Mouse (Mus musculus): ENCODE measurements around the gene Gpr146. TPM values are rescaled to one million over a fixed set of nuclear protein-coding genes. Genes with fewer than 3 reads are reported as not detected.

Gene Gpr146
- polyA plus RNA-seq, 1 experiment from 2014 or later = 7.8 TPM

DNA sequence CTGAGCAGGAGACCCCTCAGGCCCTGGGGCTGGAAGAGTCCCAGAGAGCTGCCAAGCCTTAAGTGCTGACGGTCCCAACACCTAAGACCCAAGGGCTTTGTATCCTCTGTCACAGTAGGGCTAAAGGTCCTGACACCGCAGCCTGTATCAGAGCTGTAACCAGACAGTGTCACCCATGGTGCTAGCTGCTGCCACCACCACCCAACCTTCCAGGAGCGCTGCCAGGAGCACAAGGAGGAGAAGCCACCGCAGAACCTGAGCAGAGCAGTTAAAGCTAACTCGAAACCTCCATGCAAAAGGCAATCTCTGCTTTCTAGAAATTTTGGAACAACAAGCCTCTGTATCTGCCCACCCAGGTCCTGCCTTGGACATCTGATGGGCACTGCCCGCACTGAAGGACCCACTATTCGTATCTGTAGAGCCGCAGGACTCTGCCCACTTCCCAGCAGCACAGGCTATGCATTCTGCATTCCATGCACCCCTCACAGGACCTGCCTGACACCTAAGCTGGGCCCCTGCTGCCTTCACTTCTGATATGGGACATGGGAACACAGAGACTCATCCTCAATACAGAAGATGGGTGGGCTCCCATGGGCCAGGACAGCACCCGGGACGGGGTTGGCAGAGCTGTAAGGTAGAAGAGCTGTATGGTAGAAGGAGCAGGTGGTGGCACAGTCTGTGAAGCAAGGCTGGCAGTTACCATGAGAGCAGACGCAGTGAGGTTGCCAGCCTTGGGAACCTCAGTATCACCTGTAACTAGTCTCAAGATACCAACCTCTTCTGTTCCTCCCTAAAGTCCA lies 63.6 kb downstream of the Gpr146 start:
- DNase-seq (ENCODE audit: low spot score) (no peak), ATAC-seq (replicated peaks; ENCODE audit: low FRiP score, low read depth) (no peak)

GRCm38 (mm10) chr5:139441726-139442018 lies 64.2 kb downstream of the Gpr146 start:
- 93% methylated on average over 2 of the region's 2 CpGs for WGBS
- Histone ChIP-seq H3K27me3 (ENCODE audit: insufficient read depth, low read length) (no peaks in the 10 kb centered on the region), H3K4me2 (ENCODE audit: low read length) (no peak overlapping the region), H3K4me3 (replicated peaks; ENCODE audit: low read depth, low read length) (no peak overlapping the region), H3K9me3 (replicated peaks; ENCODE audit: low read length) (no peaks in the 10 kb centered on the region), H3K27ac (no peak overlapping the region), H3K9ac (ENCODE audit: low read depth, low read length) (no peak overlapping the region), H3K36me3 (ENCODE audit: insufficient read depth, low read length) (no peaks in the 10 kb centered on the region), H3K4me1 (replicated peaks; ENCODE audit: insufficient read depth, low read length) (no peaks in the 10 kb centered on the region)
- DNase-seq (ENCODE audit: low spot score) (no peak), ATAC-seq (replicated peaks; ENCODE audit: low FRiP score, low read depth) (no peak)
- no peak for TF ChIP-seq CTCF (IDR thresholded peaks at IDR 0.05; ENCODE audit: low read depth)

More for the DNA sequence above, 63.6 kb downstream of the Gpr146 start:
- TF ChIP-seq CTCF (IDR thresholded peaks at IDR 0.05; ENCODE audit: low read depth) = no peak
- H3K27ac ChIP-seq = no peak overlapping the region
- H3K9ac ChIP-seq (ENCODE audit: low read depth, low read length) = no peak overlapping the region
- 93% methylated on average over 11 of the region's 11 CpGs for WGBS
- H3K36me3 ChIP-seq (ENCODE audit: insufficient read depth, low read length) = no peaks in the 10 kb centered on the region
- H3K4me1 ChIP-seq (replicated peaks; ENCODE audit: insufficient read depth, low read length) = no peaks in the 10 kb centered on the region
- no peaks in the 10 kb centered on the region for H3K27me3 ChIP-seq (ENCODE audit: insufficient read depth, low read length)
- H3K4me2 ChIP-seq (ENCODE audit: low read length) = no peak overlapping the region
- H3K4me3 ChIP-seq (replicated peaks; ENCODE audit: low read depth, low read length) = no peak overlapping the region
- H3K9me3 ChIP-seq (replicated peaks; ENCODE audit: low read length) = no peaks in the 10 kb centered on the region

DNA sequence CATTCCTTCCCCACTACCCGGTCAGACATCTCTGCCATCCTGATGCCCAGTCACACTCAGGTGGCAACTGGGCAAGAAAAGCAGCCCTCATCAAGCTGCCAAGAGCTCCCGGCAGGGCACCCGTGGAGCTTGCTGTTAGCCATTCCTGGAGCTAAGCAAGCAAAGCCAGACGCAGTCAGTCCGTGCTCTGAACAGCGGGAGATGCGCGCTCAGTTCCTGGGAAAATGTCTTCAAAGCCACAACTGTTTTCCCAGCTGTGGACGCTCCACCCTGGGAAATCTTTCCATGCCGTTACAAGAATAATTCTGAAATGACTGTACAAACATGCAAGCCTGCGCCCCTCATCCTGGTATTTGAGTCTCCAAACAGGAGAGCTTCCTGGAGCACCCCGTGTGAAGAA lies 64.9 kb downstream of the Gpr146 start:
- 62% methylated on average over 12 of the region's 12 CpGs for WGBS
- Histone ChIP-seq H3K4me1 (replicated peaks; ENCODE audit: insufficient read depth, low read length) (no peaks in the 10 kb centered on the region), H3K36me3 (ENCODE audit: insufficient read depth, low read length) (no peaks in the 10 kb centered on the region), H3K27ac (no peak overlapping the region; the same call in 1 of the 2 replicates), H3K4me2 (ENCODE audit: low read length) (no peak overlapping the region), H3K9me3 (replicated peaks; ENCODE audit: low read length) (no peaks in the 10 kb centered on the region), H3K27me3 (ENCODE audit: insufficient read depth, low read length) (no peaks in the 10 kb centered on the region), H3K9ac (ENCODE audit: low read depth, low read length) (no peak overlapping the region), H3K4me3 (replicated peaks; ENCODE audit: low read depth, low read length) (no peak overlapping the region)
- ATAC-seq (replicated peaks; ENCODE audit: low FRiP score, low read depth) = no peak
- no peak for DNase-seq (ENCODE audit: low spot score)
- TF ChIP-seq CTCF (IDR thresholded peaks at IDR 0.05; ENCODE audit: low read depth) = no peak

DNA sequence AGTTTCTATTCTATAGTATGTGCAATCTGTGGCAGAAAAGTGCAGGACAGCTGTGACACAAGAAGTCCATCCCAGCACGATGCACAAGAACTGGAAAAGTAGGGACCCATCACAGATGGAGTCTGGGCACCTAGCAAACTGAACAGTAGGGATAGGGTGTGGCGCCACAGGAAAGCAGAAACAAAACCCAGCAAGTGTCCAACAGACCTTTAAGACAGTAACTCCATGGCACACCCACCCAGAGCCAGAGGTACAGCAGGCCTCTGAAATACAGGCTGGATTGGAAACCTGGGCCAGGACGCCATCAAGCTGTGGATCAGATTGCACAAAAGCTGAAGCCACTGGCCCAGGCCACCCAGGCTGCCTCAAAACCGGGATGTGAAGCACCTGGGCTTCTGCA lies 65.5 kb downstream of the Gpr146 start:
- Histone ChIP-seq H3K4me1 (replicated peaks; ENCODE audit: insufficient read depth, low read length) (no peaks in the 10 kb centered on the region), H3K9me3 (replicated peaks; ENCODE audit: low read length) (no peaks in the 10 kb centered on the region), H3K27ac (no peak overlapping the region), H3K4me2 (ENCODE audit: low read length) (no peak overlapping the region), H3K27me3 (ENCODE audit: insufficient read depth, low read length) (no peaks in the 10 kb centered on the region), H3K36me3 (ENCODE audit: insufficient read depth, low read length) (no peaks in the 10 kb centered on the region), H3K4me3 (replicated peaks; ENCODE audit: low read depth, low read length) (no peak overlapping the region), H3K9ac (ENCODE audit: low read depth, low read length) (no peak overlapping the region)
- ATAC-seq (replicated peaks; ENCODE audit: low FRiP score, low read depth) (no peak), DNase-seq (ENCODE audit: low spot score) (no peak)
- WGBS = 57% methylated on average over 4 of the region's 4 CpGs
- TF ChIP-seq CTCF (IDR thresholded peaks at IDR 0.05; ENCODE audit: low read depth) = no peak

GRCm38 (mm10) chr5:139445258-139445657 lies 67.8 kb downstream of the Gpr146 start:
- TF ChIP-seq CTCF (IDR thresholded peaks at IDR 0.05; ENCODE audit: low read depth) = peak; percentile 62; the same call in 1 of the 2 replicates

More at GRCm38 (mm10) chr5:139445258-139445657, 67.8 kb downstream of the Gpr146 start:
- H3K36me3 ChIP-seq (ENCODE audit: insufficient read depth, low read length) = no peaks in the 10 kb centered on the region
- DNase-seq (ENCODE audit: low spot score) = no peak
- peaks cover 8% of the 10 kb centered on the region; the same call in 1 of the 2 replicates for H3K4me1 ChIP-seq (replicated peaks; ENCODE audit: insufficient read depth, low read length)
- ATAC-seq (replicated peaks; ENCODE audit: low FRiP score, low read depth) = no peak
- H3K27ac ChIP-seq = no peak overlapping the region
- H3K4me2 ChIP-seq (ENCODE audit: low read length) = no peak overlapping the region
- H3K9me3 ChIP-seq (replicated peaks; ENCODE audit: low read length) = no peaks in the 10 kb centered on the region
- no peak overlapping the region for H3K4me3 ChIP-seq (replicated peaks; ENCODE audit: low read depth, low read length)
- H3K27me3 ChIP-seq (ENCODE audit: insufficient read depth, low read length) = no peaks in the 10 kb centered on the region
- no peak overlapping the region for H3K9ac ChIP-seq (ENCODE audit: low read depth, low read length)
- WGBS = 81% methylated on average over 8 of the region's 8 CpGs

MicroRNAs encoded within 50 kb of the gene (microRNA counts, 519-probe panel; counts per million panel counts)
- microRNA mmu-miR-339-3p = 330 counts per million, percentile 68 among the panel's probes with 10 or more counts
- 330 counts per million, percentile 68 among the panel's probes with 10 or more counts for microRNA mmu-miR-339-5p

Small RNA genes lying within 50 kb of the gene (microRNA-seq; reads per million reads assigned to microRNA genes)
- 408 reads per million, percentile 70 among the genes with 10 or more reads in this experiment for gene Mir339

Other genes with a start within 250 kb of the Gpr146 start
- gene Prkar1b, start 227.7 kb upstream of the Gpr146 start, polyA plus RNA-seq (2015; fragmentation: Nextera tagmentation; extraction: Ambion mirVana) = 19.3 and 21.8 TPM in 2 replicates
- gene Dnaaf5, start 227.5 kb upstream of the Gpr146 start, polyA plus RNA-seq (2015; fragmentation: Nextera tagmentation; extraction: Ambion mirVana) = 4.7 and 5.3 TPM in 2 replicates
- 35.0 and 38.6 TPM in 2 replicates for gene Sun1, start 177.1 kb upstream of the Gpr146 start, polyA plus RNA-seq (2015; fragmentation: Nextera tagmentation; extraction: Ambion mirVana)
- 149 and 152 TPM in 2 replicates for gene Get4, start 125.4 kb upstream of the Gpr146 start, polyA plus RNA-seq (2015; fragmentation: Nextera tagmentation; extraction: Ambion mirVana)
- gene Adap1, start 52.1 kb upstream of the Gpr146 start, polyA plus RNA-seq (2015; fragmentation: Nextera tagmentation; extraction: Ambion mirVana) = 6.5 and 6.9 TPM in 2 replicates
- 116 TPM in 2 replicates for gene Cox19, start 26.3 kb upstream of the Gpr146 start, polyA plus RNA-seq (2015; fragmentation: Nextera tagmentation; extraction: Ambion mirVana)
- gene Cyp2w1, start 25.1 kb upstream of the Gpr146 start, polyA plus RNA-seq (2015; fragmentation: Nextera tagmentation; extraction: Ambion mirVana) = not detected in 2 replicates
- 1.2 and 1.5 TPM in 2 replicates for gene C130050O18Rik, start 27.6 kb downstream of the Gpr146 start, polyA plus RNA-seq (2015; fragmentation: Nextera tagmentation; extraction: Ambion mirVana)
- gene Gper1, start 45.5 kb downstream of the Gpr146 start, polyA plus RNA-seq (2015; fragmentation: Nextera tagmentation; extraction: Ambion mirVana) = 11.3 and 11.9 TPM in 2 replicates
- 25.6 and 26.6 TPM in 2 replicates for gene 3110082I17Rik, start 82.8 kb downstream of the Gpr146 start, polyA plus RNA-seq (2015; fragmentation: Nextera tagmentation; extraction: Ambion mirVana)
- gene Zfand2a, start 106.9 kb downstream of the Gpr146 start, polyA plus RNA-seq (2015; fragmentation: Nextera tagmentation; extraction: Ambion mirVana) = 6.8 and 7.6 TPM in 2 replicates
- 44.8 and 50.9 TPM in 2 replicates for gene Uncx, start 165.8 kb downstream of the Gpr146 start, polyA plus RNA-seq (2015; fragmentation: Nextera tagmentation; extraction: Ambion mirVana)

Measured in kidney, postnatal 0 days (tissue).